Mouse (Mus musculus) lung, adult 2 months (tissue): ENCODE data around the gene Pik3r6.

Experiments used
- CTCF ChIP-seq: fragments of 200-500 bp; IDR thresholded peaks from 2 replicates; pipeline ENCODE4 v1.5.1; 2011; ENCODE audit warnings: mild to moderate bottlenecking, low read length, control low read depth; ENCODE audit not compliant: insufficient read depth
- POLR2A ChIP-seq: fragments of 200-500 bp; IDR thresholded peaks from 2 replicates; pipeline ENCODE4 v1.6.1; 2011; ENCODE audit warnings: low read depth, mild to moderate bottlenecking, control low read depth, low read length, borderline replicate concordance; ENCODE audit errors: extremely low read depth

GRCm38 (mm10) chr11:68480660-68481059 is 22.2 kb upstream of the Pik3r6 start:
- TF ChIP-seq POLR2A (no peak), CTCF (no peak)
